Mouse (Mus musculus) lung, embryonic 16.5 days (tissue): Measurements from ENCODE around the gene Lpcat3. TPM values are rescaled to one million over a fixed set of nuclear protein-coding genes. Genes with fewer than 3 reads are reported as not detected.
A peak's percentile ranks its signal among the peaks of the same experiment; 100 is the strongest.

Experiments
- ATAC-seq: fragments of 200-750 bp; cut with Nextera tagmentation; 2 replicates; pipeline ENCODE4 v1.8.0; 2017; ENCODE audit warnings: low read depth, mild to moderate bottlenecking, moderate library complexity
- H3K27ac ChIP-seq: fragments of 300-500 bp; sonication (generic); 2 replicates; pipeline ENCODE4 v1.5.1; 2014; ENCODE audit warnings: mild to moderate bottlenecking, control low read depth, low read length
- H3K27me3 ChIP-seq: fragments of 300-500 bp; sonication (generic); 2 replicates; pipeline ENCODE4 v1.6.1; 2014; ENCODE audit warnings: low read depth, low read length, mixed read lengths; ENCODE audit not compliant: control insufficient read depth, insufficient read depth
- H3K36me3 ChIP-seq: fragments of 300-500 bp; sonication (generic); 2 replicates; pipeline ENCODE4 v1.6.1; 2014; ENCODE audit warnings: low read length; ENCODE audit not compliant: control insufficient read depth, insufficient read depth
- H3K4me1 ChIP-seq: fragments of 300-500 bp; sonication (generic); replicated peaks from 2 replicates; pipeline ENCODE4 v1.6.1; 2014; ENCODE audit warnings: low read length, mixed read lengths; ENCODE audit not compliant: control insufficient read depth, insufficient read depth
- H3K4me2 ChIP-seq: fragments of 300-500 bp; sonication (generic); 2 replicates; pipeline ENCODE4 v1.6.1; 2014; ENCODE audit warnings: low read depth, low read length, control low read depth
- H3K4me3 ChIP-seq: fragments of 300-500 bp; sonication (generic); 2 replicates; pipeline ENCODE4 v1.5.1; 2014; ENCODE audit warnings: mild to moderate bottlenecking, low read length, control low read depth
- H3K9ac ChIP-seq: fragments of 300-500 bp; sonication (generic); 2 replicates; pipeline ENCODE4 v1.6.1; 2014; ENCODE audit warnings: low read length, control low read depth
- H3K9me3 ChIP-seq: fragments of 300-500 bp; sonication (generic); 2 replicates; pipeline ENCODE4 v1.6.1; 2016; ENCODE audit warnings: low read length; ENCODE audit not compliant: control insufficient read depth
- WGBS: fragments of 180-500 bp; shearing (Covaris S2); extraction: QIAGEN DNeasy Blood & Tissue Kit; methylation state at CpG from one replicate; pipeline ENCODE4 v1.1.7; 2014; 5-methylcytosine and 5-hydroxymethylcytosine counted together
- polyA plus RNA-seq: library from polyadenylated mRNA; unstranded; fragments of >200 nt; fragmentation: Nextera tagmentation; extraction: Ambion mirVana; gene quantifications from 2 replicates; pipeline ENCODE4 v1.2.1, GENCODE M21; 2015

The Lpcat3 gene
- polyA plus RNA-seq, 1 experiment from 2014 or later = 60.9 TPM

DNA sequence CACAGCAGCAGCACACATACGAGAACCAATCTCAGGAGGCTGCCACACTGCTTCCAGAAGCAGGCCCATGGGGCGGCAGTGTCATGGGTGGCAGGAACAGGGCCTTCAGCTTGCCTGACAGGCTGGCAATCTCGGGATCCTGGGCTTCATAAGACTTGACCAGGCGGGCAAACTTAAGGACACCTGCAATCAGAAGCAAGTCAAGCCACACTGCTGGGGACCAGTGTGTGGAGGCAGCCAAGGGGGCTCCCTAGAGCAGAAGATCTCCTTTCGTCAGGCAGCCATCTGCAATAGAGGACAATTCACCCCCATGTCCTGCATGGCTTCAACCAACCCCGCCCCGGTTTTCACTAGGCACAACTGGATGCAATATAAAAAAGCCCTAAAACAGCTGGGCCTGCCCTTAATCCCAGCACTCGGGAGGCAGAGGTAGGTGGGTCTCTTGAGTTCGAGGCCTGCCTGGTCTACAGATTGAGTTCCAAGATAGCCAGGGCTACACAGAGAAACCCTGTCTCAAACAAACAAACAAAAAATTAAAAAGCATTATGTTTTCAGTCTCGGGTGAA lies 76.5 kb downstream of the Lpcat3 start:
- Histone ChIP-seq H3K36me3 (peaks cover 9% of the 10 kb centered on the region), H3K9me3 (no peaks in the 10 kb centered on the region), H3K27ac (peak overlapping the region; percentile 78), H3K4me3 (no peak overlapping the region), H3K4me2 (no peak overlapping the region; the same call in 1 of the 2 replicates), H3K27me3 (no peaks in the 10 kb centered on the region), H3K4me1 (peaks cover 24% of the 10 kb centered on the region), H3K9ac (peak overlapping the region; percentile 47)
- WGBS = 84% methylated on average over 10 of the region's 10 CpGs
- ATAC-seq = no peak

DNA sequence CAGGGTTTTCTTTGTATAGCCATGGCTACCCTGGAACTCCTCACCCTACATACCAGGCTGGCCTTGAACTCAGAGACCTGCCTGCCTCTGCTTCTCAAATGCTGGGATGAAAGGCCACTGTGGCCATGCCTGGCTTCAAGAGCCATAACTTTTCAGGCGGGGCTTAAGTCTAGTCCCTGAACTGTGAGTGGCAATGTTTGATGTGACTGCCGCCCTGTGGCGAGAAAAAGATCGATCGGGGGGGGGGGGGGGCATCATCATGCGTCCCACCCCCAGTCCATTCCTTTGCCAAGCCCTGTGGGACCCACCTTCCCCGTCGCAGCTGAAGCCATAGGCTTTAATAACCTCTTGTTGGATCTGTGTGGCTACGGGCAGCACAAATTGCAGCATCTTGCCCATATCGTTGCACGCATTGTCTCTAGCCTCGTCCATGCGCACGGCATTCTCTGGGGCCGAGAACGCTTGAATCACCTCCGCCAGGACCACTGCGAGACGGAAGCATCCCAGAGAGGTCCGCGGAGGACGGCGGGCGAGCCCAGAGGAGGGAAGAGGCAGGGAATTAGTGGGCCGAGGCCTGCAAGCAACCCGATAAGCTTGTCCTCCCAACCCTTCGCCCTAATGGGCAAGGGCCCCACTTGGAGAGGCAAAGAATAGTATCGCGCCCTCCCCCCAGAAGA lies 77.5 kb downstream of the Lpcat3 start:
- H3K36me3 ChIP-seq = peaks cover 18% of the 10 kb centered on the region

DNA sequence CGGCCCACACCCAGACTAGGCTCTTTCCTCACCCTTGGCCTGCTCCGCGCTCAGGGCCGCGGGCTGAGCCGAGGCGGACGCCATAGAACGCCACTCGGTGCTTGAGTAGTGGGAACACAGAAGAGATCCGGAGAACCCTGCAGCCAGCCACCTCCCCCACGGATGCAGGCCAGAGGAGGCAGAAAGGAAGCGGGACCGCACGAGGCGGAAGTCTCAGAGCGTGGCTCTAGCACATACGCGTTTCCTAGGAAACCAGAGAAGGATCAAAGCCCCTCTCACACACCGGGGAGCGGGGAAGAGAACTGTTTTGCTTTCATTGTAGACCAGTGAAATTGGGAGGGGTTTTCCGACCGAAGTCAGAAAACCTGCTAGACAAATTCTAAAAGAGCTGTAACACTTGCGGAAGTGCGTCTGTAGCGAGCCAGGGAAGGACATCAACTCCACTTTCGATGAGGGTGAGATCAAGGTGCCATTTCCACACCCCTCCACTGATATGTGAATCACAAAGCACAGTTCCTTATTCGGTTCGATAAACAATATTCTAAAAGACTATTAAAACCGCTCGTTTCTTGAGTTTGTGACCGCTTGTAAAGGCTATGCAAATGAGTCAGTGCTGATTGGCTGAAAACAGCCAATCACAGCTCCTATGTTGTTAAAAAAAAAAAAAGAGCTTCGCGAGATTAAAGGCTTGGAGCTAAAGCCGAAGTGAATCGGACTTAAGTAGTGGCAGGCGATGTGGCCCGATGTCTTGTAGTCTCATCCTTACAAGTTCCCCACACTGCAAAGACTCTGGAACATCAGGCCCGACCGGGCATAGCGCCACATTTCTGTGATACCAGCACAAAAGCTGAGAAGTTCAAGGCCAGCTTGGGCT lies 78.3 kb downstream of the Lpcat3 start, which contains the start of gene Grcc10:
Gene Grcc10, minus strand, starts transcription at position 487 of the 874 bp plus-strand sequence.
- Histone ChIP-seq H3K27ac (peak within 1 kb of the TSS; percentile 100), H3K36me3 (peaks cover 18% of the 10 kb centered on the region), H3K4me3 (peak within 1 kb of the TSS; percentile 69), H3K4me1 (peaks cover 32% of the 10 kb centered on the region), H3K4me2 (peak within 1 kb of the TSS; percentile 82), H3K9ac (peak within 1 kb of the TSS; percentile 84), H3K9me3 (no peaks in the 10 kb centered on the region), H3K27me3 (no peaks in the 10 kb centered on the region)
- under 1% methylated on average over 41 of the region's 41 CpGs for WGBS
- peak; percentile 84 for ATAC-seq

More for the DNA sequence above, 77.5 kb downstream of the Lpcat3 start:
- H3K4me2 ChIP-seq = peak overlapping the region; percentile 82
- H3K27ac ChIP-seq = peak overlapping the region; percentile 100
- no peaks in the 10 kb centered on the region for H3K27me3 ChIP-seq
- H3K9me3 ChIP-seq = no peaks in the 10 kb centered on the region
- peaks cover 28% of the 10 kb centered on the region for H3K4me1 ChIP-seq
- peak overlapping the region; percentile 84 for H3K9ac ChIP-seq
- WGBS = under 1% methylated on average over 29 of the region's 29 CpGs
- H3K4me3 ChIP-seq = peak overlapping the region; percentile 69
- ATAC-seq = peak; percentile 15

DNA sequence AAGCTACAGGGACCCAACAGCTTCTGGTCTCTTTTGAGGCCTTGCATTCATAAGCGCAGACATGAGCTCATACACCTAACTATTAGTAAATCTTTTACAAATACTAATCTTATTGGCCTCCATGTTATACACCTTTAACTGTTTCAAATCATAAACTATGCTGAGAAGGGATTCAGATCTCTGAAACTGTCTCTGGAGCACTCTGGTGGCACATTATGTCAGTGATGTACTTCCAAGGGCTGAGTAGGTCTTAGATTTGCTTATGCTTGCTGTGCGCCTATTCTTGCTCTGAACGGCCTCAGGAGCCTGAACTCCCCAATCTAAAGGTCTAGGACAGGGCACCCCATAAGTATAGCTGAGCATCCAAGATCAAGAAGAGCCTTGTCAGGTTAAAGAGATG lies 79.0 kb downstream of the Lpcat3 start:
- Histone ChIP-seq H3K4me1 (peaks cover 39% of the 10 kb centered on the region), H3K27ac (peak overlapping the region; percentile 100), H3K4me3 (peak overlapping the region; percentile 69), H3K9ac (peak overlapping the region; percentile 84), H3K4me2 (peak overlapping the region; percentile 82), H3K36me3 (peaks cover 18% of the 10 kb centered on the region), H3K27me3 (no peaks in the 10 kb centered on the region), H3K9me3 (no peaks in the 10 kb centered on the region)
- no peak for ATAC-seq
- WGBS = 73% methylated on average over 3 of the region's 3 CpGs

DNA sequence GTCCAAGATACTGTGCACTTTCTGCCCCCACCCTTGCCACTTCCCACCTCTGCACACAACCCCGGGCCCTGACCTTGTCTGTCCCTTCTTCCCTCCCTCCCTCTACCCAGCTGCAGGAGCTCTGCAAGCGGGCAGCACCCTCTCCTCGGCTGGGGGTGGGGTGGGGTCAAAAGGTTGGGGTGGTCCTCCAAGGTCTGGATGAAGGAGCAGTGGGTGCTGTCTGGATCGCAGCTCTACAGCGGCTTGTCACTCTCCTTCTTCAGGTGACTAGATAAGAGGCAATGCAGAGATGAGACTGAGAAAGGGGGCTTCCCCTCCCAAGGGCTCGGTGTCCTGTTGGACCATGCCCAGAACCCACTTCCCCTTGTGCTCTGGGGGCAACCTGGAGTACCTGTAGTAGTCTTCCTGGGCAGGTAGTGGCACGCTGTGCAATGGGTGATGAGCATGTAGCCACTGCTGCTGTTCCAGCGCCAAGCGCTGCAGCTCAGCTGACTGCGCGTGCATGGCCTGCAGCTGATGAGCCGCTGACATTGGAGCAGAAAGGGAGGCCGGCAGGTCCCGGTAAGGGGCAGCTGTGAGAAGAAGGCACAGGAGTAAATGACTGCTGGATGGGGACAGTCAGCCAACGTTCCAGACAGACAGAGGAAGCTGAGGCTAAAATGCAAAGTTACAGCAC lies 80.2 kb downstream of the Lpcat3 start:
- peaks cover 22% of the 10 kb centered on the region for H3K36me3 ChIP-seq
- no peak overlapping the region for H3K4me3 ChIP-seq
- no peak overlapping the region for H3K27ac ChIP-seq
- WGBS = 85% methylated on average over 15 of the region's 15 CpGs
- H3K9me3 ChIP-seq = no peaks in the 10 kb centered on the region
- H3K27me3 ChIP-seq = no peaks in the 10 kb centered on the region
- 0 out of 2 replicates have a peak overlapping the region, but pooled peaks have one; percentile 2 for H3K9ac ChIP-seq
- H3K4me2 ChIP-seq = no peak overlapping the region
- ATAC-seq = no peak
- H3K4me1 ChIP-seq = peaks cover 36% of the 10 kb centered on the region

DNA sequence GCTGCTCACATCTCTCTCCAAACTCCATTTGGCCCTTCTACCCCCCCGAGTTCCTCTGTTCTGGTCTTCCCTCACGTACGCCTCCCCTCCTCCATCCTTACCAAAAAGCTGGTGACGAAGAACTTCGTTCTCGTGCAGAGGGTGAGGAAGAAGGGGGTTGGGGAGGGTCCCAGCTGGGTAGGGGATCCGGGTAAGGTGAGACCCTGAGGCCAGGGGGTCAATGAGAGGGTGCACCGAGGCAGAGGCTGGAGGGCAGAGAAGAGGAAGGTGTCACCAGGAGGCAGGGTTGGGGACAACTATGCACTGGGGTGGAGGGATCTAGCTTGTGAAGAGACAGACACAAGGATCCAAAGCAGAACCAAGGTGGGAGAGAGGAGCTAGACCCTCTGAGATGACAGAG lies 80.8 kb downstream of the Lpcat3 start:
- WGBS = 82% methylated on average over 8 of the region's 8 CpGs
- H3K4me1 ChIP-seq = peaks cover 34% of the 10 kb centered on the region

DNA sequence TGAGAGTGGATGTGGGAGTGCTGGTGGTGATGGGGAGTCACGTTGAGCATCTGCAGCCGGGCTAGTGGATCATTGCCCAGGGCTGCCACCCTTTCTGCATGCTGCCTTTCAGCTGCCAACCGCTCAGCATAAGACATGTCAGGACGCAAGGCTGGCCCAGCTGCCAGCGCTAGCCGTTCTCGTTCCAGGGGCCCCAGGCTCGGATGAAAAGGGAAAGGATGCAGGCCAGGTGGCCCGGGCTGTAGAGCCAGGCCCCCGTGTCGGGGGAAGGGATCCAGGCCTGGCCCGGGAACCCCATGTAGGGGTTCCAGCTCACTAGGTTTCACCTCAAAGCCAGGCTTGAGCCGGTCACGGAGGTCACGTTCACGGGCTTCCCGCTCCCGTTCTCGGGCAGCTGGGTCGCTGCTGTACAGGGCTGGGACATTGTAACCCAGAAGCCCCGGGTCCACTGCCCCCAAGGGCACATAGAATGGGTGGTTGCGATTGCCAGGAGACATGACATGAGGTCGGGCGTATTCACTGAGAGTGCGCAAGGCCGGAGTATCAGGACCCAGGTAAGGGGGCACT lies 82.0 kb downstream of the Lpcat3 start:
- H3K9me3 ChIP-seq = no peaks in the 10 kb centered on the region
- 74% methylated on average over 26 of the region's 26 CpGs for WGBS
- no peak for ATAC-seq
- H3K27ac ChIP-seq = peak overlapping the region; percentile 58
- no peaks in the 10 kb centered on the region for H3K27me3 ChIP-seq
- peaks cover 26% of the 10 kb centered on the region for H3K4me1 ChIP-seq
- H3K36me3 ChIP-seq = peaks cover 32% of the 10 kb centered on the region
- peak overlapping the region; percentile 58 for H3K4me3 ChIP-seq
- peak overlapping the region; percentile 97 for H3K4me2 ChIP-seq
- peak overlapping the region; percentile 84 for H3K9ac ChIP-seq

More for the DNA sequence above, 80.8 kb downstream of the Lpcat3 start:
- ATAC-seq = no peak
- H3K9ac ChIP-seq = no peak overlapping the region
- H3K27ac ChIP-seq = no peak overlapping the region
- peaks cover 26% of the 10 kb centered on the region for H3K36me3 ChIP-seq
- no peak overlapping the region for H3K4me2 ChIP-seq
- no peaks in the 10 kb centered on the region for H3K9me3 ChIP-seq
- H3K27me3 ChIP-seq = no peaks in the 10 kb centered on the region
- H3K4me3 ChIP-seq = no peak overlapping the region

DNA sequence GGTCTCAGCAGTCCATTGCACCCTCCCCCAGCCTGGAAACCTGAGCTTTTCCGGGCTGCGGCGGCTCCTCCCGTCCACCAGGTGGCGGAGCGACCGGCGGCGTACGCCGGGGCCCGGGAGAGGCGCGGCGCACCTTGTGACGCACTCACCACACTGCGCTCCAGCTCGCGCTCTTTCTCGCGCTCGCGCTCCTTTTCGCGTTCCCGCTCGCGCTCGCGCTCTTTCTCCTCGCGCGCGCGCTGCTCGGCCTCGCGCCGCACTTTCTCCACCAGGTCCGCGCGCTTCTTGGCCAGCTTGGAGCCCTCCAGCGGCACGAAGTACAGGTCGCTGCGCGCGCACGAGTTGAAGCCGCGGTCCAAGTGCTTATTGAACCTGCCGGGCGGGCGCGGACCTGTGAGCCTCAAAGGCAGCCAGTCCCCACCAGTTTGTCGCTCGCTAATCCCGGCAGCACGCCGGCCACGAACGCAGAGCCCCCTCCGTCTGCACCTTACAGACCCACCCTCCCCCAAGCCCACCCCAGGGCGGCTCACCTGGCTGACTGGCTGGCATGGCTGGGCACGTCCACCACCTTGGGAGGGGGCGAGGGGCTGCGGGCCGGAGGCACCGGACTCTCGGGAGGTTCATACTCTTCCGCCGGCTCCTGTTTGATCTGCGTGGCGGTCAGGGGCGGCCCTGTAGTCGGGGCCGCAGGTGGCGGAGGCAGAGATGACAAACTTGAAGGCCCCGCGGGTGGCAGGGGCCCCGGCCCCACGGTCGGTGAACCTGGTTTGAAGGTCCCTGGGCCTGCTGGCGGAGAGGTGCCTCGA lies 82.9 kb downstream of the Lpcat3 start:
- no peaks in the 10 kb centered on the region for H3K27me3 ChIP-seq
- peak overlapping the region; percentile 81 for H3K27ac ChIP-seq
- H3K4me2 ChIP-seq = peak overlapping the region; percentile 97
- peak overlapping the region; percentile 84 for H3K9ac ChIP-seq
- peak; percentile 77 for ATAC-seq
- peak overlapping the region; percentile 58 for H3K4me3 ChIP-seq
- no peaks in the 10 kb centered on the region for H3K9me3 ChIP-seq
- peaks cover 32% of the 10 kb centered on the region for H3K36me3 ChIP-seq
- WGBS = 2% methylated on average over 85 of the region's 85 CpGs
- H3K4me1 ChIP-seq = peaks cover 23% of the 10 kb centered on the region
